Comparison of ENCODE assay signal across 28 mouse cellular contexts in the genomic region with DNA sequence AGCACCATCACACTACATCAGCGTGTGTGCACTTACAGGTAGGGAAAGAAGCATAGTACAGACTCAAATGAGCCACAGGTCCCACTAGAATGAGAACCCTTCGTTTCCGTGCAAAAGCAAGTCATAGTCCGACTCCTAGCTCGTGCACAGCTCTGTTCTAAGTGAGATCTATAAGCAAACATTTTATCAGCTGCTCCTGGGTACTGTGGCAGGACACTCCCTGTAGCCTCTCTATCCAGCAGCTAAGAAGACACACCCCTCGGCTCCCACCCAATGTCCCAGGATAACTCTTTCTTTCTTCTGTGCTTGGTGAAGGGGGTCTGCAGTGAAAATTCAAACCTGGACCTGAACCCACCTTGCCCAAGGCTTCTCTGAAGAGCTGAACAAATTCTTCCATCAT. TPM values are rescaled to one million over a fixed set of nuclear protein-coding genes. Genes with fewer than 3 reads are reported as not detected.
"Had no signal": no experiment of that assay in that cellular context is flagged by ENCODE, and none has a peak within 500 bp of the region (broad histone marks: within the 10 kb centered on the region; RNA-seq: fewer than 3 reads in every experiment).

No protein-coding gene starts in this region.

- H3K27me3 ChIP-seq: heart, embryonic 12.5 days; hindbrain, embryonic 12.5 days; intestine, embryonic 15.5 days; limb, embryonic 12.5 days had no signal

- H3K4me1 ChIP-seq: hindbrain, embryonic 12.5 days; intestine, embryonic 15.5 days; limb, embryonic 12.5 days had no signal

- H3K4me2 ChIP-seq: heart, embryonic 12.5 days; hindbrain, embryonic 12.5 days; hindbrain, embryonic 14.5 days; intestine, embryonic 15.5 days; limb, embryonic 12.5 days had no signal

- DNase-seq: forebrain, postnatal 0 days; gastrocnemius, postnatal 10 days; gastrocnemius, postnatal 25 days; heart, adult 18-20 months; heart, postnatal 10 days; heart, postnatal 4 days; kidney, adult 18-20 months; kidney, adult 8-10 months; kidney, postnatal 10 days; kidney, postnatal 25 days; kidney, postnatal 4 days had no signal

- H3K9me3 ChIP-seq: heart, embryonic 10.5 days; heart, embryonic 12.5 days; hindbrain, embryonic 10.5 days; hindbrain, embryonic 12.5 days; intestine, embryonic 15.5 days; limb, embryonic 10.5 days; limb, embryonic 12.5 days had no signal

- H3K27ac ChIP-seq: heart, embryonic 10.5 days; hindbrain, embryonic 10.5 days; hindbrain, embryonic 12.5 days; hindbrain, embryonic 14.5 days; intestine, embryonic 15.5 days; layer of hippocampus, adult 2 months; left cerebral cortex, adult 2 months; limb, embryonic 10.5 days; limb, embryonic 12.5 days had no signal

- ATAC-seq: forebrain, postnatal 0 days; hindbrain, embryonic 16.5 days; inflammation-experienced regulatory T-cells, adult 6 months; intestine, embryonic 15.5 days; intestine, postnatal 0 days had no signal

- H3K4me3 ChIP-seq: heart, embryonic 10.5 days; heart, embryonic 12.5 days; hindbrain, embryonic 10.5 days; hindbrain, embryonic 12.5 days; intestine, embryonic 15.5 days; layer of hippocampus, adult 2 months; left cerebral cortex, adult 2 months; limb, embryonic 10.5 days; limb, embryonic 12.5 days had no signal

- H3K9ac ChIP-seq: forebrain, postnatal 0 days; heart, embryonic 12.5 days; hindbrain, embryonic 12.5 days; hindbrain, embryonic 14.5 days; intestine, embryonic 15.5 days; limb, embryonic 12.5 days had no signal

RNA-seq across cellular contexts. Expression of gene Eva1c, which starts 37.9 kb away (rescaled TPM):
- total RNA-seq: granulocyte monocyte progenitor cell, adult 5-6 weeks had no signal
- polyA plus RNA-seq: inflammation-experienced regulatory T-cells, adult 6 months had no signal

RNA-seq across cellular contexts. Expression of gene Mrap, which starts 50.6 kb away (rescaled TPM):
- total RNA-seq: layer of hippocampus, postnatal 10 days; left cerebral cortex, postnatal 36 days had no signal
- polyA plus RNA-seq: inflammation-experienced regulatory T-cells, adult 6 months; intestine, postnatal 0 days; kidney, embryonic 14.5 days; limb, embryonic 12.5 days had no signal
